Comparison of ENCODE assay signal across 15 mouse cellular contexts in the genomic region with DNA sequence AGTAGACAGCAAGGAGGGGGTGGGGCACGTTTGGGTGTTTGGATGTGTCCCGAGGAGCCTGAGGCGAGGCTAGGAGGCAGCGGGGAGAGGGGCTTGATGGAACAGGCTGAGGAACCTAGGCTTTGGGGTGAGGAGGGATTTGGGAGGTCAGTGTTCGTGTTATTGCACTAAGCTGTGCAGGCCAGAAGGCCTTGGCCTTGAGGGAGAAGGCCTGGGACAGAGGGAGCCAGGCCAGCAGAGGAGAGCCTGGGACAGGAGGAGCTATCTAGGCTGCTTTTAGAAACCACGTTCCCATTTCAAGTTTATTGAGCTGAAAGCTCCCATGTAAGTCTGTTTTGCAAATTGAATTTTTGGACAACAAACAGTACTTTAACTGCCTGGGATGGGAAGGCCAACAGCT.
"Had no signal": no experiment of that assay in that cellular context is flagged by ENCODE, and none has a peak within 500 bp of the region (broad histone marks: within the 10 kb centered on the region; RNA-seq: fewer than 3 reads in every experiment).

No protein-coding gene starts in this region.

- H3K27ac ChIP-seq: midbrain, embryonic 10.5 days; midbrain, embryonic 12.5 days; neural tube, embryonic 13.5 days; neural tube, embryonic 15.5 days had no signal

- H3K4me3 ChIP-seq: midbrain, embryonic 10.5 days; midbrain, embryonic 12.5 days; myocyte; neural tube, embryonic 13.5 days; neural tube, embryonic 15.5 days had no signal

- DNase-seq: lung, adult 18-20 months; lung, embryonic 14.5 days; lung, postnatal 10 days; lung, postnatal 4 days; midbrain, embryonic 14.5 days; right cerebral cortex, postnatal 14 days; spleen, adult 18-20 months; thymus, adult 18-20 months; thymus, postnatal 14 days; thymus, postnatal 36 days had no signal
